Mouse (Mus musculus): ENCODE results near the gene Ddhd1.

DNA sequence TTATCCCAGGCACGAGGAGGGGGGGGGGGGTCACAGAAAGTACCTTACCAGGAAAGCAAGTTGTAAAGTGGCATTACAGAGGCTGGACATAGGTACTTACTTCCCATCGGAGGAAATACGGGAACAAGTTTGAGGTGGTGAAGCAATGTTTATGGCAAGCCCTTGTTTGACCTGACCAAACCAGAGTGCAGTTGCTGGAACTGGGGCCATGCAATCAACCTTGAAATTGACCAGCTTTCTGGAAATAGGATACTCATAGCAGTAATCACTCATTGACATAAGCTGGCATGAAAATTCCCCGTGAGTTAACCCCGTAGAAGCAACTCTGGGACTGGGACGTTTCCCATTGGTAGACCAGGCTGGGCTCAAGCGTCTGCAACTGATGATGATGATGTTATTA is 113.0 kb downstream of the Ddhd1 start:
- TF ChIP-seq CTCF (IDR thresholded peaks at IDR 0.05; ENCODE audit: control insufficient read depth, insufficient read depth, insufficient replicate concordance, low read depth, low read length): no peak
- TF ChIP-seq POLR2A (IDR thresholded peaks at IDR 0.05; ENCODE audit: control insufficient read depth, low read depth, low read length): no peak

All from testis, adult 2 months (tissue).